Mouse (Mus musculus) splenic B cell, adult 2 months (primary cell): ENCODE results near the gene Ddx51.

Source experiments
- DNase-seq: peaks from one replicate; pipeline ENCODE4 v3.0.0-alpha.2; 2011; ENCODE audit warnings: low read depth, low spot score
- H3K27me3 ChIP-seq: 2 replicates; pipeline ENCODE4 v1.6.1; 2012; ENCODE audit warnings: mild to moderate bottlenecking, low read length, moderate library complexity, mixed read lengths; ENCODE audit not compliant: control insufficient read depth, poor library complexity, insufficient read depth, severe bottlenecking
- H3K36me3 ChIP-seq: 2 replicates; pipeline ENCODE4 v1.6.1; 2012; ENCODE audit warnings: mild to moderate bottlenecking, low read length, moderate library complexity, mixed read lengths; ENCODE audit not compliant: control insufficient read depth, poor library complexity, insufficient read depth, severe bottlenecking

Gene Ddx51

DNA sequence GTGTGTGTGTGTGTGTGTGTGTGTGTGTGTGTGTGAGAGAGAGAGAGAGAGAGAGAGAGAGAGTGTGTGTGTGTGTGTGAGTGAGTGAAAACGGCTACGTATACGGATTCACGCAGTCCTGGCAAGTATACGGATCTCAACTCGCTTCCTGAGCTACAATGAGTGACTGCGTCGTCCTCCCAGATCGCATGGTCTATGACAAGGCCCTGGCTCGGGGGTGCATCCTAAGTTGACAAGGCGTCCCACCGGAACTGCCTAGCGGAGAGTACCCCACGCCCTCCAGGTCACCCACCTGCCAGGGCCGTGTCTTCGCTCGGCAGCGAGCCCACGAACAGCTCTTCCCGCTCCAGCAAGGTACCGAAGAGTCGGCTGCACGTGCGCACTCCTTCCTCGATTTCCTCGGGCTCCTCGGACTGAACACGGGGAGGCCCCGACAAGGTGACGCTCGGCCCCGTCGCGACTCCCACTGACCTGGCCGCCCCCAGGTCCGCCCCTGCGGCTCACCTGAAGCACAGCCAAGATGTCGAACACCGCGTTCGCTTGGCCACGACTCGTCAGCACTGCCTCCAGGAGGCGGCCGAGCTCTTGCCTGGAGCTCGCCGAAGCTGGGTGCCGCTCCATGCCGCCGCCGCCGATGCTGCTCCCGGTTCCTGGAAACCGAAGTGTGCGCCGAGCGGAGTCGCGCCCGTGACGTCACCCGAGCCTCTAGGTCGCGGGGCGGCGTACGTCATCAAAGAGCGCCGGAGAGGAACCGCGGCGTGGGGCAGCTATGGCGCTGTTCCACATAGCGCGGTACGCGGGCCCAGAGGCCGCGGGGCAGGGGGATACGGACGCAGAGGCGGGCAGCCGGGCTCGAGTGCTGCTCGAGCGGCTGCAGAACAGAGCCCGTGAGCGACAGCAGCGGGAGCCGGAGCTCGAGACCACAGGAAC lies at the start of gene Ddx51, which contains the start of gene Noc4l:
Gene Ddx51, plus strand, starts transcription at position 733 of the 930 bp plus-strand sequence.
Gene Noc4l, minus strand, starts transcription at position 699 of the 930 bp plus-strand sequence.
- Histone ChIP-seq H3K27me3 (no peaks in the 10 kb centered on the region), H3K36me3 (peaks cover 6% of the 10 kb centered on the region)
- peak; percentile 97 for DNase-seq

DNA sequence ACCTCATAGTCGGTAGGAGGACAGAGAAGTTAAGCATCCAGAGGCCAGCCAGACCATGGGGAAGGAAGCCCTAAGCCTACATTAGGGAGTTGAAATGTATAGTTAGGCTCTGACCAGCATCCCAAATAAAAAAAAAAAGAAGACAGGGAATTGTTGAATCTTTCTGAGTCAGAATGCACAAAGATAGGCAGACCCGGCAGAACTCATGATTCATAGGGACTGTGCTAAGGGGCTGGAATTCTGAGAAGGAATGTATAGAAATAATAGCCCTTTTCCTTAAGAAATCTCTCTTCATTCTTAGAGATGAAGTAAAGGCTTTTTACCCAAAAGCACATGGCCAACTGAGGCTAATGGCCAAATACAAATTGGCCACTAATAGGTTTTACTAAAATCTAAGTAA lies 48.9 kb upstream of the Ddx51 start:
- Histone ChIP-seq H3K36me3 (no peaks in the 10 kb centered on the region), H3K27me3 (no peaks in the 10 kb centered on the region)
- DNase-seq: no peak

DNA sequence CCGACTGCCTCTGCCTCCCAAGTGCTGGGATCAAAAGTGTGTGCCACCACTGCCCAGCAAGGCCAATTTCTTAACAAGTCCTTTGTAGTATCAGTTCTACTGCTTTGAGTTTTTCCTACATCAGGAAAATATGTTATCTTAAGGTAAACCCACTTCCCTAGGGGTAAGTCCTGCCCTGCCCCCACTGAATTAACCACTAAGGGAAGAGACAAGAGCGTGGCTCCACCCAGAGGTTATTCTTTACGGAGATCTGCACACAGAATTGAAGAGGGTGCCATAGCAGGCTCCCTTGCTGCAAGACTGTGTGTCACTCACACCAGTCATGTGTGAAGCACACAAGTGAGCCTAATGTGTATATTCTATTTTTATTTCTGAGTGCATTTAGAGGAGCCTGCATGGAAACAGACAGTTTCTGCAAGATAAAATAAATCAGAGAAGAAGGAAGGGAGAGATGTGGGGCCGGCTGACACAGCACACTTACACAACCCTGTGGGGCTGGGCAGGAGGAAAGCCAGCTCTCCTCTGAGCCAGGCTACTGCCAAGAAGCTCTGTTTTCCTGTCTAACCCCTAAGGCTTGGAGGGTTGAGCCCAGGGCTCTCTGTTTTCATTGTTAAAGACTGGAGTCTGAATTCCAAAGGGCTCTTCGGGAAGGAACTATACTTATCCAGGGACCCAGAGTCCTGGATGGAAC lies 47.6 kb upstream of the Ddx51 start:
- H3K36me3 ChIP-seq: no peaks in the 10 kb centered on the region
- H3K27me3 ChIP-seq: no peaks in the 10 kb centered on the region
- no peak for DNase-seq

DNA sequence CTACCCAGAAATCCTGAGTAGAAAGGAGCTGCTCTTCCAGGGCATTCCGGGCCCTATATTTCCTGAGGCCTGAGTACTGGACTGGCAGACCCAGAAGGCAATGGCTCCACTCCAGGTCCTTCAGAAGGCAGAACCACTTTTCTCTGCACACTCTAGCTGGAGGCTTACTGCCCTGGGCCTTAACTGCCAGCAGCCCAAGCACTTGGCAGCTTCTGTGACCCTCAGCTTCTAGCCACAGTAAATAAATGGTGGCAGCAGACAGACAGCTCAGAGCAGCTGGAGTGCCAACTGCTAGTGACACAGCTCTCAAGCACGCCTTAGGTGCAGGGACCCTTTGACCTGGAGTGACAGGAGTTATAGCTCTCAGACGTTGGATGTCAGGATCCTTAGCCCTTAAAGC lies 45.5 kb upstream of the Ddx51 start:
- no peak for DNase-seq
- Histone ChIP-seq H3K36me3 (no peaks in the 10 kb centered on the region), H3K27me3 (no peaks in the 10 kb centered on the region)

DNA sequence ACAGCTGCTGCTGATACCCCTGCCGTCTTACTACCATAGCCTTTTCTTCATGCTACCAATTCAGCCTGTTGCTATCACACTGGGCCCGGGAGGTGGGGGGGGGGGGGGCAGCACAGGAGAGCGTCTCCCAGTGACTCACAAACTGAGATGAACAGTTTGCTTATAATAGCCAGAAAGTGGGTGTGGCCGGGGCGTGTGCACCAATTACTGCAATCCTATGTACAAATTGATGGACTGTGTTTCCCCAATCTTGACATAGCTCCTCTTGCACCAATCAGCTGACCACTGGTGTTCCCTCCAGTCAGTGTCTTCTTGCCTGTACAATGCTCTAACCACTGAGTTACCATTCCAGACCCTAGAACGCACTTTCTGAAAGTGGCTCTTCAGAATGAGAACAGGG lies 44.9 kb upstream of the Ddx51 start:
- Histone ChIP-seq H3K27me3 (no peaks in the 10 kb centered on the region), H3K36me3 (no peaks in the 10 kb centered on the region)
- DNase-seq: no peak

DNA sequence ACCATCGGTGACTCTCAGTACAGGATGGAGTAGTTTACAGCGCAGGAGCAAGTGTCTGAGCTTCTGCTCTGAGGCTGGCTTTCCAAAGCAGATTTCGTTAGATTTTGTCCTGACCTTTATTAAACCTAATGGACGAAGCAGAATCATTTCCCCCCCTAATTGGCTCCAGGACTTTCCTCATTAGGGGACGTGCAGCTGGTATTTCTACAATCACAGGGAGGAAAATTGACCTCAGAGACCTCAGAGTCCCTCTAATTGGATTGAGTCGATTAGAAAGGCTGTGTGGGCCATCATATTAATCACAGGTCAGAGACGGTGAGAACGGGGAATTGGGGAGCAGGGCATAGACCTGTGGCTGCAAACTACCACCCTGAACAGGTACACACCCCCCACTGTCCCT lies 44.3 kb upstream of the Ddx51 start:
- H3K27me3 ChIP-seq: no peaks in the 10 kb centered on the region
- no peaks in the 10 kb centered on the region for H3K36me3 ChIP-seq
- no peak for DNase-seq

DNA sequence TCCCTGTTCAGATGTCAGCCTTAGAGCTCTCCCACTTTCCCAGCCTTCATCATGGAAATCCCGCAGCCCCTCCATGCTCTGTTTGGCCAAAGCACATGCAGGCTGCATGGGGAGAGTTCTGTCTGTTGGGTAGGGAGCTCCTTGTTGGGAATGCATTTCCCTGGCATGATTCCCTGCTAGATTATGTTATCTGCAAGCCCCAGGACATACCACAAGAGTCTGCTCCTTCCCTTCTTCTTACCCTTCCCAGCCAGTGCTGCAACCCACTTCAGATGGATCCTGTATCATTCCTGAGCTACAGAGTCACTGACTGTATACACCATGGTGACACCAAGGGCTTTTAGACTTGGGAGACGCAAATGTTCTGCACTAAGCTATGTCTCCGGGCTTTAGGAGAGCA lies 43.8 kb upstream of the Ddx51 start:
- no peaks in the 10 kb centered on the region for H3K27me3 ChIP-seq
- no peaks in the 10 kb centered on the region for H3K36me3 ChIP-seq
- DNase-seq: no peak

DNA sequence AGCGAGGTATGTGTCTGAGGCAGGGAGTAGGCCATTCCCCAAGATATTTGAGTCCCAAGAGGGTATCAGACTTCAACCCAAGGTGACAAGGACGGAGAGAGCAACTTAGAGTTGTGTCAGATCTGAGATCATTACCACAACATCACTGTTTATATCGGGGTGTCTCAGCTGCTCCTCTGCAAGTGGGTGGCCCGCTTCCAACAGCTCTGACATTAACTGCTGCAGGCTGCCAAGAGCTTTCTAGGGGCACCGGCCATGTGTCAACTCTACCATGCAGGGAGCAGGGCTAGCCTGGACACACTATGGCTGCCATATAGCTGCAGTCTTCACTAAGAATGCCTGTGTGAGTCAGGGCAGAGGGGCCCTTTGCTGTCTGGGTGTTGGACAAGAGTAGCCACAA lies 43.4 kb upstream of the Ddx51 start:
- DNase-seq: no peak
- no peaks in the 10 kb centered on the region for H3K36me3 ChIP-seq
- no peaks in the 10 kb centered on the region for H3K27me3 ChIP-seq

DNA sequence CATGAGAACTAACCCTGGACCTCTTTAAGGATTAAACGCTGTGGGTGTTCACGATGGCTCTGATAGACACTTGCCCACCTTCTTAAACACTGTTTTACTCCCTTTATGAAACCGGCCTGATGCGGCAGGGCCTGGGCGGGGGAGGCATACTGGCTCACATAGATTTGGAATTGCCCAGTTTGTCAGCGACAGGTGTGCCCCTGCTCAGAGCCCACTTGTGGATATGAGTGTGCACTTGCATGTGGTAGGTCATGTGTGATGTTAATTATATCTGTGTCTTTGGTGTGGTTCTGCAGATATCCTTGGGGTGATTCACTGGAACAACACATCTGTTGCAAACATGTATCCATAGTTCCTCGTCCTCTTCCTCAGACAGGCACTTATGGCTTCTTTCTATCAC lies 42.8 kb upstream of the Ddx51 start:
- no peaks in the 10 kb centered on the region for H3K27me3 ChIP-seq

DNA sequence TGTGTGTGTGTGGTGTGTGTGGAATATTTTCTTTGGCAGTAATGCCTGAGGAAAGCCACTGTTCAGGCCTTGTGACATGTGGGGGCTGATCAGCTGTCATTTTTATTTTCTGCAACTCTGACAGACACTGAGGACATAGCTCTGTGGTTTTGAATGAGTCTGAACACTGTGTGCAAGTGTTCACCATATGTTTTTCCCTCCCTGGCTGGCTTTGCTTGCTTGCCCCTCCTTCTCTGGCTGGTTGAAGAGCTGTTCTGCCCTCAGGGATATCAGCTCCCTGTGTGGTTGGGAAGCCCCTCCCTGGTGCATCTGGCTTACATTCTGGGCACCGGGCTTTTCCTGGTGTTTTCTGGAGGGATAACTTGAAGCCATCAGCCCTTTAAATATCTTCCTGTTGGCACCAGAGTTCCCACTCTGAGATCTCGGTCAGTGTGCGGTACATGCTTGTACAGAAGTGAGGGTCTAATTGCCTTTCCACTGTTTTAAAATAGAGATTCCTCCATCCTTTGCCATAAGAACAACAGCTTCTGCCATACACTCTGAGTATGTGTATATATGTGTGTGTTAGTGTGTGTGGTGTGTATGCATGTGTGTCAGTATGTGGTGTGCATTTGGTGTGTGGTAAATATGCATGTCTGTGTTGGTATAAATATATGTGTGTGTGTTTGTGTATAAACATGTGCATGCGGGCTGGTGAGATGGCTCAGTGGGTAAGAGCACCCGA lies 41.7 kb upstream of the Ddx51 start:
- DNase-seq: no peak
- Histone ChIP-seq H3K36me3 (no peaks in the 10 kb centered on the region), H3K27me3 (no peaks in the 10 kb centered on the region)

More for the DNA sequence above, 42.8 kb upstream of the Ddx51 start:
- DNase-seq: no peak
- no peaks in the 10 kb centered on the region for H3K36me3 ChIP-seq

DNA sequence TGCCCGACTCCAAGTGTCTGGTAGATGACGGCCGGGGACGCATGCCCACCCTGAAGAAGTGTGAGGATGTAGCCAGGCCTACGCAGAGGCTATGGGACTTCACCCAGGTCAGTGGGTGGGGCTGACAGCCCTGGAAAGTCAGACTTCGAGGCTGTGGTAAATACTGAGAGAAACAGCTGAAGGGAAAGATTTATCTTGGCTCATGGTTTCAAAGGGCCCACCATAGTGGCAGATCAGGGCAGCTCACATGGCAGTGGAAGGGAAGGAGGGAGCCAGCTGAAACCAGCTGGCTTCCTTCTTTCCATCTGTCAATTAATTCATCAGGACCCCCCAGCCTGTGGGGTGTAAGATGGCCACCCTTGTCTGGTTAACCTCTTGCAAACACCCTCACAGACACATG lies 34.0 kb upstream of the Ddx51 start:
- no peak for DNase-seq
- Histone ChIP-seq H3K36me3 (no peaks in the 10 kb centered on the region), H3K27me3 (no peaks in the 10 kb centered on the region)

DNA sequence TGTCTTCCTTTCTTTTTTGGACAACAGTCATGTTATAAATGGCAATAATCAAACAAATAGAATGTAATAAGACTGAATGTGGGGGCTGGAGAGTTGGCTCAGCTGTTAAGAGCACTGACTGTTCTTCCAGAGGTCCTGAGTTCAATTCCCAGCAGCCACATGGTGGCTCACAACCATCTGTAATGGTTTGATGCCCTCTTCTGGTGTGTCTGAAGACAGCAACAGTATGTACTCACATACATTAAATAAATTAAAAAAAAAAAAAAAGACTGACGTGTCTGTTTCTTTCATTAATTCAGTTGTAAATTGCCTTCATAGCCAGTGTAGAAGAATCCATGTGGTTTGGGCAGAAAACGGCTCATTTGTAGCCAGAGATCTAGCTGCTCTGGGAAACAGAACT lies 28.9 kb upstream of the Ddx51 start:
- no peaks in the 10 kb centered on the region for H3K27me3 ChIP-seq
- DNase-seq: no peak
- no peaks in the 10 kb centered on the region for H3K36me3 ChIP-seq

DNA sequence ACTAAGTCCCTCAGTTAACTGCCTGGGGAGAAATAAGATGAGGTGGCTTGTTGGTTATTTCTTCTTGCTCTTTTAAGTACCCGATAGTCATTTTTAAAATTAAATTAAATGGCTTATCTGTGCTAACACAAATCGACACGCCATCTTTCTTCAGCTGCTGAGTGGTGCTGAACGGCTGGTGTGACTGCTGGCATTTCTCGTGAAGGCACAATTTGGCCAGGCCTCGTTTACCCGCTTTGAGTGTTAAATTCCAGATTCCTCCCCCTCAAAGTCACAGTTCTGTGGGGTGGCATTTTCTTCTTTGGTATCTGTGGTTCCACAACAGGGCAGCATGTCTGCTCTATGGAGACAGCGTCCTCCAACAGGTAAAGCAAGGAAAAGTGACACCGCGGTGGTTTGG lies 25.9 kb upstream of the Ddx51 start:
- DNase-seq: no peak

DNA sequence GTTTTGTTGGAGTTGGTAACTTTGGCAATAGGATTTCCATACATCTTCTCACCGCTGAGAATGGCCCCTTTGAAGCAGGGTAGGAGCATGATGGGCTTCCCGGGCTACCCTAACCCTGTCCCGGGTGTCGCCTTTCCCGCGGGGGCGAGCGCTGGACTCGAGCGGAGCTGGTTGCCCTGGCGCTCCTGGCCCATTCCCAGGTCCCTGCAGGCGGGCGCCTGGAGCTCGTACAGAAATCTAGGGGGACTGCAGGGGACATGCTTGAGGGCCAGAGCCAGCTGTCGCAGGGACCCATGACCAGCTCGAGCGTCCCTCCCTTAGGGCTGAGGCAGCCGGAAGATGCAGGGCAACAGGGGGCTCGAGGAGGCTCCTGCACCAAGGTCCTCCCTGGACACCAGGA lies 25.1 kb upstream of the Ddx51 start:
- no peaks in the 10 kb centered on the region for H3K27me3 ChIP-seq
- DNase-seq: no peak
- H3K36me3 ChIP-seq: no peaks in the 10 kb centered on the region

More for the DNA sequence above, 25.9 kb upstream of the Ddx51 start:
- Histone ChIP-seq H3K27me3 (no peaks in the 10 kb centered on the region), H3K36me3 (no peaks in the 10 kb centered on the region)
